Mouse (Mus musculus): ENCODE measurements around the gene Muc13. TPM values are rescaled to one million over a fixed set of nuclear protein-coding genes. Genes with fewer than 3 reads are reported as not detected.

Muc13 gene
- polyA plus RNA-seq, 1 experiment from 2014 or later, result 0.17 TPM

GRCm38 (mm10) chr16:33772809-33773208 is 21.0 kb upstream of the Muc13 start:
- Histone ChIP-seq H3K9ac (no peak overlapping the region), H3K9me3 (no peaks in the 10 kb centered on the region), H3K36me3 (no peaks in the 10 kb centered on the region), H3K4me3 (no peak overlapping the region), H3K4me1 (no peaks in the 10 kb centered on the region), H3K27ac (no peak overlapping the region), H3K4me2 (replicated peaks) (no peak overlapping the region), H3K27me3 (no peaks in the 10 kb centered on the region)
- WGBS, result 82% methylated on average over 5 of the region's 5 CpGs
- no peak for ATAC-seq (ENCODE audit: insufficient number of reproducible peaks, insufficient read depth, low FRiP score, low TSS enrichment)

GRCm38 (mm10) chr16:33774972-33775371 is 18.9 kb upstream of the Muc13 start:
- no peaks in the 10 kb centered on the region for H3K36me3 ChIP-seq
- H3K9ac ChIP-seq, result no peak overlapping the region
- H3K9me3 ChIP-seq, result no peaks in the 10 kb centered on the region
- no peak overlapping the region for H3K4me2 ChIP-seq (replicated peaks)
- no peaks in the 10 kb centered on the region for H3K4me1 ChIP-seq
- no peak overlapping the region for H3K4me3 ChIP-seq
- ATAC-seq (ENCODE audit: insufficient number of reproducible peaks, insufficient read depth, low FRiP score, low TSS enrichment), result no peak
- H3K27ac ChIP-seq, result no peak overlapping the region
- 76% methylated on average over 3 of the region's 3 CpGs for WGBS
- H3K27me3 ChIP-seq, result no peaks in the 10 kb centered on the region

DNA sequence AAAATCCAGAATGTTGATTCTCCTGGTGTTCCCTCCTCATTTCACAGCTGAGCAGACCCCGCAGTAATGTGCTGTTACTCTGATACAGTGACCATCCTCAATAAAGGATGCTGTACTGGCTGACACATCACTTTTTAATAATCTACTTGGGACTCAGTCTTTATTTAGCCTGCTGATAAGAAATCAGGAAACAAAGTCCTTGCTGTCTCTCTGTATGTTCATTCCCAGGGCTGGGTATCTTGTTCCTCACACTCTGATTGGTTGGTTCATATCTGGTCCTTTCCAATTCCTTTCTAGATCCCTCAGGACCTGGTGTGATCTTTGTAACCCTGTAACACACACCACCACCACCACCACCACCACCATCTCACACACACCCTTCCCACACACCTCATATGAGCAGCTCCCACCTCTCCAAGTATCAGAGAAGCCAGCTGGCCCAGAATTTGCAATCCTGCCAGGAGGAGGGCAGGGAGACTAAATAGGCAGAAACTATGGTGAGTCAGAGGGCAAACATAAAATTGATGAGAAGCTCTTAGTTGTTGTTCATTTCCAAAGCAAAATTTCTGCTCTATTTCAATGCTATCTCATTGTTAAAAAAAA is 18.0 kb upstream of the Muc13 start:
- no peak overlapping the region for H3K9ac ChIP-seq
- no peaks in the 10 kb centered on the region for H3K4me1 ChIP-seq
- 82% methylated on average over 1 of the region's 1 CpGs for WGBS
- no peaks in the 10 kb centered on the region for H3K36me3 ChIP-seq
- no peak overlapping the region for H3K27ac ChIP-seq
- H3K4me3 ChIP-seq, result no peak overlapping the region
- H3K27me3 ChIP-seq, result no peaks in the 10 kb centered on the region
- no peaks in the 10 kb centered on the region for H3K9me3 ChIP-seq
- no peak overlapping the region for H3K4me2 ChIP-seq (replicated peaks)
- ATAC-seq (ENCODE audit: insufficient number of reproducible peaks, insufficient read depth, low FRiP score, low TSS enrichment), result no peak

- 79% methylated on average over 7 of the region's 7 CpGs for WGBS
- no peaks in the 10 kb centered on the region for H3K4me1 ChIP-seq
Observed at GRCm38 (mm10) chr16:33776766-33777529, 16.9 kb upstream of the Muc13 start.

DNA sequence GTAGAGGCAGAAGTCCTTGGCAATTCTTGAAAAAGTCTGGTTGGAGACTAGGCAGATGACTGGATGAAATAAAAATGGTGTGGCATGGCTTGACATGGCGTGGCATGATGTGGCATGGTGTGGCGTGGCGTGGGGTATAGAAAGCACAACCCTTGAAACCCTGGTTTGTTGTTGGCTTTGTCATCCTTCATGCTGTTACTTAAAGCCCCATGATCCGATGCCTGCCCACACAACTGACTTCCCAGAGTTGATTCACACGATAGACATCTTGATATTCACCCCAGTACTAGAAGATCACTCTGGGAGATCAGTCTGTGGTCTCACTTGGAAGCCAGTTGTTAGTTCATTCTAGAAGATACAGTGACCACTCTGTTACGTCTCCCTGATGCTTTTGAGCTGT is 16.2 kb upstream of the Muc13 start:
- no peak for ATAC-seq (ENCODE audit: insufficient number of reproducible peaks, insufficient read depth, low FRiP score, low TSS enrichment)
- WGBS, result 89% methylated on average over 6 of the region's 6 CpGs
- H3K9me3 ChIP-seq, result no peaks in the 10 kb centered on the region
- no peak overlapping the region for H3K4me2 ChIP-seq (replicated peaks)
- H3K27me3 ChIP-seq, result no peaks in the 10 kb centered on the region
- no peaks in the 10 kb centered on the region for H3K36me3 ChIP-seq
- no peak overlapping the region for H3K27ac ChIP-seq
- no peak overlapping the region for H3K4me3 ChIP-seq
- H3K9ac ChIP-seq, result no peak overlapping the region
- H3K4me1 ChIP-seq, result no peaks in the 10 kb centered on the region

More at GRCm38 (mm10) chr16:33776766-33777529, 16.9 kb upstream of the Muc13 start:
- Histone ChIP-seq H3K9ac (no peak overlapping the region), H3K27me3 (no peaks in the 10 kb centered on the region), H3K27ac (no peak overlapping the region), H3K4me2 (replicated peaks) (no peak overlapping the region), H3K36me3 (no peaks in the 10 kb centered on the region), H3K4me3 (no peak overlapping the region), H3K9me3 (no peaks in the 10 kb centered on the region)
- ATAC-seq (ENCODE audit: insufficient number of reproducible peaks, insufficient read depth, low FRiP score, low TSS enrichment), result no peak

GRCm38 (mm10) chr16:33781789-33782728 is 11.8 kb upstream of the Muc13 start:
- 65% methylated on average over 5 of the region's 5 CpGs for WGBS
- H3K9me3 ChIP-seq, result no peaks in the 10 kb centered on the region
- no peaks in the 10 kb centered on the region for H3K36me3 ChIP-seq
- no peaks in the 10 kb centered on the region for H3K27me3 ChIP-seq
- ATAC-seq (ENCODE audit: insufficient number of reproducible peaks, insufficient read depth, low FRiP score, low TSS enrichment), result no peak
- H3K9ac ChIP-seq, result no peak overlapping the region
- no peak overlapping the region for H3K27ac ChIP-seq
- H3K4me2 ChIP-seq (replicated peaks), result no peak overlapping the region
- no peaks in the 10 kb centered on the region for H3K4me1 ChIP-seq
- H3K4me3 ChIP-seq, result no peak overlapping the region

GRCm38 (mm10) chr16:33782729-33783091 is 11.1 kb upstream of the Muc13 start:
- 89% methylated on average over 1 of the region's 1 CpGs for WGBS
- Histone ChIP-seq H3K9me3 (no peaks in the 10 kb centered on the region), H3K9ac (no peak overlapping the region), H3K4me3 (no peak overlapping the region), H3K4me2 (replicated peaks) (no peak overlapping the region), H3K36me3 (no peaks in the 10 kb centered on the region), H3K27ac (no peak overlapping the region), H3K4me1 (no peaks in the 10 kb centered on the region), H3K27me3 (no peaks in the 10 kb centered on the region)
- no peak for ATAC-seq (ENCODE audit: insufficient number of reproducible peaks, insufficient read depth, low FRiP score, low TSS enrichment)

GRCm38 (mm10) chr16:33784547-33784946 is 9.3 kb upstream of the Muc13 start:
- H3K27me3 ChIP-seq, result no peaks in the 10 kb centered on the region
- no peak overlapping the region for H3K9ac ChIP-seq
- H3K4me3 ChIP-seq, result no peak overlapping the region
- 92% methylated on average over 1 of the region's 1 CpGs for WGBS
- H3K4me2 ChIP-seq (replicated peaks), result no peak overlapping the region
- no peaks in the 10 kb centered on the region for H3K4me1 ChIP-seq
- H3K36me3 ChIP-seq, result no peaks in the 10 kb centered on the region
- no peak overlapping the region for H3K27ac ChIP-seq
- ATAC-seq (ENCODE audit: insufficient number of reproducible peaks, insufficient read depth, low FRiP score, low TSS enrichment), result no peak
- no peaks in the 10 kb centered on the region for H3K9me3 ChIP-seq

GRCm38 (mm10) chr16:33785092-33785704 is 8.6 kb upstream of the Muc13 start:
- Histone ChIP-seq H3K4me2 (replicated peaks) (no peak overlapping the region), H3K4me1 (no peaks in the 10 kb centered on the region), H3K9ac (no peak overlapping the region), H3K4me3 (no peak overlapping the region), H3K27ac (no peak overlapping the region), H3K27me3 (no peaks in the 10 kb centered on the region), H3K36me3 (no peaks in the 10 kb centered on the region), H3K9me3 (no peaks in the 10 kb centered on the region)
- WGBS, result 65% methylated on average over 8 of the region's 8 CpGs
- ATAC-seq (ENCODE audit: insufficient number of reproducible peaks, insufficient read depth, low FRiP score, low TSS enrichment), result no peak

GRCm38 (mm10) chr16:33786657-33787390 is 7.0 kb upstream of the Muc13 start:
- no peak for ATAC-seq (ENCODE audit: insufficient number of reproducible peaks, insufficient read depth, low FRiP score, low TSS enrichment)
- Histone ChIP-seq H3K36me3 (no peaks in the 10 kb centered on the region), H3K9me3 (no peaks in the 10 kb centered on the region), H3K27me3 (no peaks in the 10 kb centered on the region), H3K4me2 (replicated peaks) (no peak overlapping the region), H3K27ac (no peak overlapping the region), H3K4me3 (no peak overlapping the region), H3K4me1 (no peaks in the 10 kb centered on the region), H3K9ac (no peak overlapping the region)
- WGBS, result 78% methylated on average over 7 of the region's 7 CpGs

DNA sequence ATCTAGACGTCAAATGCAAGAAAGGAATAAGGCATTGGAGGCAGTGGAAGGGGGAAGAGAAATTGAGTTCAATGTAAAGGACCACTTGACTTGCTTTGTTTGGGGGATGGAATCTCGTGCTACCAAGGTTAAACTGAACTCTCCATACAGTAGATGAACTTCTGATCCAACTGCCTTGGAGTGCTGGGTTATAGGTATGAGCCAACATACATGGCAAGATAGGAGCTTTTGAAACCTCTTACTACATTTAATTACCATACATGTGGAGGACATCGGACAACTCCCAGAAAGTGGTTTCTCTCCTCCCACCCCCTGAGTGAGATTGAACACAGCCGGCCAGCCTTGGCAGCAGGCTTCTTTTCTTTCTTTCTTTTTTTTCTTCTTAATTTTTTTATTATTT is 1.3 kb downstream of the Muc13 start:
- 75% methylated on average over 4 of the region's 4 CpGs for WGBS
- Histone ChIP-seq H3K4me3 (no peak overlapping the region), H3K9me3 (no peaks in the 10 kb centered on the region), H3K9ac (no peak overlapping the region), H3K4me2 (replicated peaks) (no peak overlapping the region), H3K27me3 (no peaks in the 10 kb centered on the region), H3K4me1 (no peaks in the 10 kb centered on the region), H3K27ac (no peak overlapping the region), H3K36me3 (no peaks in the 10 kb centered on the region)
- no peak for ATAC-seq (ENCODE audit: insufficient number of reproducible peaks, insufficient read depth, low FRiP score, low TSS enrichment)
